Mouse (Mus musculus): Measurements from ENCODE around the gene Ttll1. TPM values are rescaled to one million over a fixed set of nuclear protein-coding genes. Genes with fewer than 3 reads are reported as not detected.

Ttll1 gene
- total RNA-seq, 1 experiment, result 7.2 TPM

DNA sequence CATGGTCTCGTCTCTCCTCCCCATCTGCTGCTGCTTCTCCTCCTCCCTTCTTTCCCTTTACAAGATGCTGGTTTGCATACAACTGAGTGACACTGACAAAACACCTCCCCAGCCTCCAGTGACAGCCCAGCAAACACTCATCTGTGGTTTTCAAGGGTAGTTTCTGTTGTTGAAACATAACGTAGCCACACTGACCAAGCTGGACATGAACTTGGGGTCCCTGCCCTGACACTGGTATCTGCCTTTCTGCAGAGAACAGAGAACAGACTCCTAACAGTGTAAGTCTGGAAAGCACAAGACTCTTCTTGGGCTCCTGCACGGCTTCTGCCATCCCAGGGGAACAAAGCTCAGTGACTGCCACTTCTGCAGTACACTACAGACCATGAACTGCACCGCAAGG lies 76.0 kb downstream of the Ttll1 start:
- Histone ChIP-seq H3K4me1 (ENCODE audit: control insufficient read depth in 2 of 2, insufficient read depth in 2 of 2, low read length in 2 of 2, poor library complexity in 1 of 2) (peaks cover 4 to 9% of the 10 kb centered on the region in 2 experiments; a peak in 3 of 4 replicates), H3K9ac (ENCODE audit: insufficient read depth, low read depth, low read length, poor library complexity, severe bottlenecking) (no peak overlapping the region), H3K4me3 (ENCODE audit: insufficient read depth in 1 of 2, low read depth in 1 of 2, low read length in 2 of 2, poor library complexity in 1 of 2, severe bottlenecking in 1 of 2) (no peak overlapping the region), H3K27ac (ENCODE audit: insufficient read depth, low read depth, low read length, poor library complexity, severe bottlenecking) (no peak overlapping the region), H3K36me3 (ENCODE audit: control insufficient read depth, insufficient read depth, low read length, poor library complexity, severe bottlenecking) (no peaks in the 10 kb centered on the region), H3K9me3 (ENCODE audit: control insufficient read depth, insufficient read depth, low read depth, low read length) (no peaks in the 10 kb centered on the region)
- no peak for TF ChIP-seq ZC3H11A (IDR thresholded peaks at IDR 0.05; ENCODE audit: borderline replicate concordance, low read depth, low read length)
- TF ChIP-seq MAFK (IDR thresholded peaks at IDR 0.05; ENCODE audit: insufficient read depth, low read depth, low read length), result no peak
- no peak for TF ChIP-seq CHD2 (IDR thresholded peaks at IDR 0.05; ENCODE audit: low read depth, low read length)
- TF ChIP-seq ZNF384 (IDR thresholded peaks at IDR 0.05; ENCODE audit: low read depth, low read length), result no peak
- TF ChIP-seq HCFC1 (IDR thresholded peaks at IDR 0.05; ENCODE audit: borderline replicate concordance, insufficient read depth, low read length), result no peak
- in situ Hi-C loops (cut with MboI; ENCODE audit: low sequenced_read_pairs in 2 of 2, unreplicated experiment in 2 of 2), result no loop called here
- DNase-seq (ENCODE audit: low read depth, low spot score), result no peak

Other genes with a start within 250 kb of the Ttll1 start
- 10.8 and 13.5 TPM in 2 replicates for gene Arfgap3, start 160.6 kb downstream of the Ttll1 start, total RNA-seq (2012; rRNA removed)
- 43.8 and 67.7 TPM in 2 replicates for gene Pacsin2, start 46.3 kb downstream of the Ttll1 start, total RNA-seq (2012; rRNA removed)
- gene Bik, start 16.0 kb upstream of the Ttll1 start, total RNA-seq (2012; rRNA removed), result 2.5 and 4.4 TPM in 2 replicates
- gene Tspo, start 52.7 kb upstream of the Ttll1 start, total RNA-seq (2012; rRNA removed), result 43.4 and 44.7 TPM in 2 replicates
- 24.3 and 30.9 TPM in 2 replicates for gene Mcat, start 52.9 kb upstream of the Ttll1 start, total RNA-seq (2012; rRNA removed)
- 32.2 and 45.5 TPM in 2 replicates for gene Ttll12, start 84.3 kb upstream of the Ttll1 start, total RNA-seq (2012; rRNA removed)
- gene Scube1, start 214.1 kb upstream of the Ttll1 start, total RNA-seq (2012; rRNA removed), result 1.6 and 1.7 TPM in 2 replicates

All from ES-E14 (cell line).